Mouse (Mus musculus) gastrocnemius, postnatal 10 days (tissue): ENCODE results near the gene Apol7a. TPM values are rescaled to one million over a fixed set of nuclear protein-coding genes. Genes with fewer than 3 reads are reported as not detected.
A peak's percentile ranks its signal among the peaks of the same experiment; 100 is the strongest.

Experiments
- DNase-seq: peaks from one replicate; pipeline ENCODE4 v3.0.0; 2021; ENCODE audit warnings: mixed read lengths
- total RNA-seq, 2 experiments: library from RNA; stranded (reverse); gene quantifications; 2 replicates each; pipeline ENCODE4 v1.2.3; 2021

The Apol7a gene
- total RNA-seq, 2 experiments from 2014 or later, result 0.14 to 0.29 TPM

- peak; percentile 44 for DNase-seq
Observed at GRCm38 (mm10) chr15:77376920-77377319, 22.0 kb downstream of the Apol7a start.

- DNase-seq, result no peak
Observed at GRCm38 (mm10) chr15:77370588-77370987, 28.3 kb downstream of the Apol7a start.

- no peak for DNase-seq
Observed at GRCm38 (mm10) chr15:77369981-77370380, 28.9 kb downstream of the Apol7a start.

- DNase-seq, result no peak
Observed at GRCm38 (mm10) chr15:77368818-77369320, 30.0 kb downstream of the Apol7a start.

- DNase-seq, result peak; percentile 97
Observed at GRCm38 (mm10) chr15:77368148-77368547, 30.8 kb downstream of the Apol7a start.

GRCm38 (mm10) chr15:77367504-77367903 is 31.4 kb downstream of the Apol7a start:
- peak; percentile 43 for DNase-seq

GRCm38 (mm10) chr15:77366706-77367484 is 32.0 kb downstream of the Apol7a start:
- DNase-seq, result peak; percentile 89

- DNase-seq, result no peak
Observed at GRCm38 (mm10) chr15:77365700-77366570, 33.0 kb downstream of the Apol7a start.

GRCm38 (mm10) chr15:77364026-77364425 is 34.9 kb downstream of the Apol7a start:
- no peak for DNase-seq

- no peak for DNase-seq
Observed at GRCm38 (mm10) chr15:77363578-77363977, 35.3 kb downstream of the Apol7a start.

GRCm38 (mm10) chr15:77362952-77363351 is 36.0 kb downstream of the Apol7a start:
- DNase-seq, result no peak

GRCm38 (mm10) chr15:77359905-77360304 is 39.0 kb downstream of the Apol7a start:
- DNase-seq, result no peak

- peak; percentile 46 for DNase-seq
Observed at GRCm38 (mm10) chr15:77359486-77359885, 39.4 kb downstream of the Apol7a start.

GRCm38 (mm10) chr15:77359084-77359483 is 39.8 kb downstream of the Apol7a start:
- no peak for DNase-seq

GRCm38 (mm10) chr15:77358320-77359040 is 40.4 kb downstream of the Apol7a start:
- peak; percentile 86 for DNase-seq

- no peak for DNase-seq
Observed at GRCm38 (mm10) chr15:77356248-77356810, 42.6 kb downstream of the Apol7a start.

GRCm38 (mm10) chr15:77354848-77355551 is 43.9 kb downstream of the Apol7a start:
- no peak for DNase-seq

- no peak for DNase-seq
Observed at GRCm38 (mm10) chr15:77354496-77354847, 44.4 kb downstream of the Apol7a start.

- DNase-seq, result no peak
Observed at GRCm38 (mm10) chr15:77353764-77354163, 45.1 kb downstream of the Apol7a start.

- no peak for DNase-seq
Observed at GRCm38 (mm10) chr15:77352863-77353262, 46.0 kb downstream of the Apol7a start.

- no peak for DNase-seq
Observed at GRCm38 (mm10) chr15:77350117-77350516, 48.8 kb downstream of the Apol7a start.
